Mouse (Mus musculus) lung, embryonic 16.5 days (tissue): ENCODE results near the gene Hs6st3. TPM values are rescaled to one million over a fixed set of nuclear protein-coding genes. Genes with fewer than 3 reads are reported as not detected.

ENCODE experiments used
- ATAC-seq: fragments of 200-750 bp; cut with Nextera tagmentation; 2 replicates; pipeline ENCODE4 v1.8.0; 2017; ENCODE audit warnings: low read depth, mild to moderate bottlenecking, moderate library complexity
- H3K27ac ChIP-seq: fragments of 300-500 bp; sonication (generic); 2 replicates; pipeline ENCODE4 v1.5.1; 2014; ENCODE audit warnings: mild to moderate bottlenecking, control low read depth, low read length
- H3K27me3 ChIP-seq: fragments of 300-500 bp; sonication (generic); 2 replicates; pipeline ENCODE4 v1.6.1; 2014; ENCODE audit warnings: low read depth, low read length, mixed read lengths; ENCODE audit not compliant: control insufficient read depth, insufficient read depth
- H3K36me3 ChIP-seq: fragments of 300-500 bp; sonication (generic); 2 replicates; pipeline ENCODE4 v1.6.1; 2014; ENCODE audit warnings: low read length; ENCODE audit not compliant: control insufficient read depth, insufficient read depth
- H3K4me1 ChIP-seq: fragments of 300-500 bp; sonication (generic); replicated peaks from 2 replicates; pipeline ENCODE4 v1.6.1; 2014; ENCODE audit warnings: low read length, mixed read lengths; ENCODE audit not compliant: control insufficient read depth, insufficient read depth
- H3K4me2 ChIP-seq: fragments of 300-500 bp; sonication (generic); 2 replicates; pipeline ENCODE4 v1.6.1; 2014; ENCODE audit warnings: low read depth, low read length, control low read depth
- H3K4me3 ChIP-seq: fragments of 300-500 bp; sonication (generic); 2 replicates; pipeline ENCODE4 v1.5.1; 2014; ENCODE audit warnings: mild to moderate bottlenecking, low read length, control low read depth
- H3K9ac ChIP-seq: fragments of 300-500 bp; sonication (generic); 2 replicates; pipeline ENCODE4 v1.6.1; 2014; ENCODE audit warnings: low read length, control low read depth
- H3K9me3 ChIP-seq: fragments of 300-500 bp; sonication (generic); 2 replicates; pipeline ENCODE4 v1.6.1; 2016; ENCODE audit warnings: low read length; ENCODE audit not compliant: control insufficient read depth
- WGBS: fragments of 180-500 bp; shearing (Covaris S2); extraction: QIAGEN DNeasy Blood & Tissue Kit; methylation state at CpG from one replicate; pipeline ENCODE4 v1.1.7; 2014; 5-methylcytosine and 5-hydroxymethylcytosine counted together
- polyA plus RNA-seq: library from polyadenylated mRNA; unstranded; fragments of >200 nt; fragmentation: Nextera tagmentation; extraction: Ambion mirVana; gene quantifications from 2 replicates; pipeline ENCODE4 v1.2.1, GENCODE M21; 2015

The Hs6st3 gene
- polyA plus RNA-seq, 1 experiment from 2014 or later, result 0.43 TPM

DNA sequence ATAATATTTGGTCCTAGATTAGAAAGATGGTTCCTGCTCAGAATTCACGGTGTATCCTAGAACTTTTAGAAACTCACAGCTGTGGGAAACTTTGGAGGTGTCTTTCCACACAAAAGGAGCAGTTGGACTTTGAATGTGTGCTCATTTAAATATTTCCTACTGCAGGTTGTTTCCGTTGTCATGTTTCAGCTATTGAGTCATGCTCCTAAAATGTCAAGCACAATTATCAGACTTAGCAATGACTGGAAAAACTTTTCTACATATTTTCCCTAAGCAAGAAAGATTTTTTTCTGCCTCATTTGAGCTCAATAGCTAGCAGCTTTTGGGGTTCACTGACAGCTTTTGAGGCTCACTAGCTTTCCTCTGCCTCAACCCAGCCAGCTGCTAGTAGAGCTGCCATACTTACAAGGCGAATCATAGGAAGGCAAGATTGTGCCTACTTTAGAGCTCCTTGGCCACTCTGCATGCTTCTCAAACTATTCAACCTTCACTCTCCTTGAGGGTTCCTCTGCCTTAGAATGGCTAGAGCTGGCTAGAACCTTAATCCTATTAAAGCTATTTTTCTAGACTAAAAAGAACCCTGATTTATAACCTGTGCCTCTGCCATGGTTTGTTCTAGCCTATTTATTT, 89.7 kb downstream of the Hs6st3 start:
- no peaks in the 10 kb centered on the region for H3K9me3 ChIP-seq

DNA sequence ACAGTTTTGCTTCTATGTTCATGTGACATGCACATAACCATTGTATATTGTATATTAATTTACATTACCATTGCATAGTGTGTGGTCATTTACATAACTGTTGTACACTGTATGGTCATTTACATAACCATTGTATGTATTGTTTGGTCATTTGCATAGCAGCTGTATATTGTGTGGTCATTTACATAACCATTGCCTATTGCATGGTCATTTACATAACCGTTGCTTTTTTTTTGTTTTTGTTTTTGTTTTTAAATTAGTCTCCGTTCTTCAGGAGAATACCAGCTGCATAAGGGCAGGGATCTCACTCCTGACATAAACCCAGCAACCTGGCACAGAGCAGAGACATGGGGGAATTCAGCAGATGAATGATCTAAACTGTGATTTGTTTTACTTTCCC, 95.5 kb downstream of the Hs6st3 start:
- no peak overlapping the region for H3K9ac ChIP-seq
- no peaks in the 10 kb centered on the region for H3K36me3 ChIP-seq
- no peaks in the 10 kb centered on the region for H3K27me3 ChIP-seq
- 89% methylated on average over 2 of the region's 2 CpGs for WGBS
- no peak overlapping the region for H3K4me2 ChIP-seq
- H3K4me3 ChIP-seq, result no peak overlapping the region
- no peak overlapping the region for H3K27ac ChIP-seq
- no peak for ATAC-seq
- H3K9me3 ChIP-seq, result no peaks in the 10 kb centered on the region
- H3K4me1 ChIP-seq, result no peaks in the 10 kb centered on the region

More for the DNA sequence above, 89.7 kb downstream of the Hs6st3 start:
- no peak overlapping the region for H3K4me3 ChIP-seq
- H3K4me2 ChIP-seq, result no peak overlapping the region
- no peaks in the 10 kb centered on the region for H3K27me3 ChIP-seq
- no peak overlapping the region for H3K9ac ChIP-seq
- H3K27ac ChIP-seq, result no peak overlapping the region
- 85% methylated on average over 3 of the region's 3 CpGs for WGBS
- ATAC-seq, result no peak
- no peaks in the 10 kb centered on the region for H3K36me3 ChIP-seq
- no peaks in the 10 kb centered on the region for H3K4me1 ChIP-seq

DNA sequence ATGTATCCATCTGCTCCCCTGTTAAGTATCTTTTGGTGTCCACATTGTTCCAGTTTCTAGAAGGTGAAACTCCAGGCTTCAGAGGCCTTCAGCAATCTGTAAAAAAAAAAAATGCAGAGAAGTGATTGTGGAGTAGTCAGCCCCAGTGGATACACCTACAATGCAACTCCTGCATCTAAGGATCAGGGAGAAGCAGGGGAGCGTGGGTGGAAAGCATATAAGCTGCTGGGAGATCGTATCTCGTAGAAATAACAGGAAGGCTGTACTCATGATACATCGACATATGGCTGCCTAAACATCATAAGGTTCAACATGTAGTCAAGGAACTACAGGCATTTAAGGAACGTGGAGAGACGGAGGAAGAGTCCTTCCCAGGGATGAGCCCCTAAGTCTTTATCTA, 109.0 kb downstream of the Hs6st3 start:
- no peaks in the 10 kb centered on the region for H3K9me3 ChIP-seq
- no peaks in the 10 kb centered on the region for H3K4me1 ChIP-seq
- no peaks in the 10 kb centered on the region for H3K36me3 ChIP-seq
- ATAC-seq, result no peak
- no peaks in the 10 kb centered on the region for H3K27me3 ChIP-seq
- H3K4me2 ChIP-seq, result no peak overlapping the region
- no peak overlapping the region for H3K4me3 ChIP-seq
- no peak overlapping the region for H3K27ac ChIP-seq
- WGBS, result 93% methylated on average over 6 of the region's 6 CpGs
- H3K9ac ChIP-seq, result no peak overlapping the region

DNA sequence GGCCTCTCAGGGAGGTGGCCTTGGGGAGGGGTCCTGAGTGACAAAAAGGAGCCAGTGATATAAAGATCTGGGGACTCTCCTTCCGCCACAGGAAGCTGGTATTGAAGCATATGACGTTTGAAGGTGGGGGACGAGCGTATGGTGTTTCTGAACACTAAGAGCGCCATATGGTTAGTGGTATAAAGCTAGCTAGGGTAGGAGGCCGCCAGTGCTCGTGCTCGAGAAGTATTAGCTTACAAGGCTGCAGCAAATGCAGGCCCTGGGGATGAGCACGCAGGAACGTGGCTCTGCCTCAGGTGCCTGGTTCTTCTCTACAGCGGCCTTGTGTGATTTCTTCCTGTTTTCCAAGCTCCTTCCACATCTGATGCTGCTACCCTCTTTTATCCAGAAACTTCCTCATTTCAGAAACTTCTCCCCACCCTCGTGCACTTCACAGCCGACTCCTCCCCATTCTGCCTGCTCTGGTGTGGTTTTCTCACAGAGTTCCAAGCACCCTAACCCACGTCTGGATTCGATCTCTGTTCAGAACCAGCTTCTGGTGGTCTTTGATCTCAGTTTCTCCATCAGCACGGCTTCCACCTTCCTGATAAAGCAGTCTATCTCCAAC, 110.0 kb downstream of the Hs6st3 start:
- Histone ChIP-seq H3K9me3 (no peaks in the 10 kb centered on the region), H3K27me3 (no peaks in the 10 kb centered on the region), H3K27ac (no peak overlapping the region), H3K36me3 (no peaks in the 10 kb centered on the region), H3K4me1 (no peaks in the 10 kb centered on the region), H3K4me2 (no peak overlapping the region), H3K9ac (no peak overlapping the region), H3K4me3 (no peak overlapping the region)
- no peak for ATAC-seq
- 79% methylated on average over 16 of the region's 16 CpGs for WGBS

DNA sequence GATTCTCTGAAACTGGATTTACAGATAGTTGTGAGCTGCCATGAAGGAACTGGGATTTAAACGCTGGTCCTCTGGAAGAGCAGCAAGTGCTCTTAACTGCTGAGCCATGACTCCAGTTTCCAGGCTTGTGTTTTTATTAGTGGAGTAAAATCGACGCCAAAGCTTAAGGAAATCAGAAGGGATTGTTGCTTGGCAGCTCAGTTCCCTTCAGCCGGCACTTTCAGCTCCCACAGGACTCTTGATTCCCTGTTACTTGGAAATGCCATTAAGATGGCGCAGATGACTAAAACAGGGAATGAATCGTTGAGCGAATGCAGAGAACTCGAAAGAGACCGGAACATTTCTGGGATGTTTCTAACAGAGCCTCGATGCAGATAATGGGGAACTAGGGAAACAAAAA, 112.2 kb downstream of the Hs6st3 start:
- no peaks in the 10 kb centered on the region for H3K9me3 ChIP-seq
- H3K4me3 ChIP-seq, result no peak overlapping the region
- H3K4me2 ChIP-seq, result no peak overlapping the region
- H3K9ac ChIP-seq, result no peak overlapping the region
- no peaks in the 10 kb centered on the region for H3K4me1 ChIP-seq
- ATAC-seq, result no peak
- WGBS, result 79% methylated on average over 10 of the region's 10 CpGs
- no peak overlapping the region for H3K27ac ChIP-seq
- H3K27me3 ChIP-seq, result no peaks in the 10 kb centered on the region
- no peaks in the 10 kb centered on the region for H3K36me3 ChIP-seq

DNA sequence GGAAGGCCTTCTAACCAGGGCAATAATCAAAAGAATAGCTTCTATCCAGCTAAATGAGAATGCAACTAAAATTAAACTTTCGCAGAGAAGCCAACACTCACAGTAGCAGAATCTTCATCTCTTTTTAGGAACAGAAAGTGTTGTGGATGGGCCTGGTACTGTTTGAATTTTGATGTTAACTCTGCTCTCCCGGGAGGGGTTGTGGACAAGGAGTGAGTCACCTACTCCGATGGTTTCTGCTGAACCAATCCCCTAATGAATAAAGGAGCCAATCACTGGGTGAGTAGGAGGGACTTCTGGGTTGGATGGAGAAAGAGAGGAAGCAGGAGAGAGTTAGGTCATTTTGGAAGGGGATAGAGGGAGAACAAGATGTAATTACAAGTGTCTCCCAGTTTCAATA, 117.3 kb downstream of the Hs6st3 start:
- ATAC-seq, result no peak
- H3K36me3 ChIP-seq, result no peaks in the 10 kb centered on the region
- H3K27me3 ChIP-seq, result no peaks in the 10 kb centered on the region
- WGBS, result 78% methylated on average over 3 of the region's 3 CpGs
- H3K9me3 ChIP-seq, result no peaks in the 10 kb centered on the region
- no peak overlapping the region for H3K4me3 ChIP-seq
- H3K4me2 ChIP-seq, result no peak overlapping the region
- H3K9ac ChIP-seq, result no peak overlapping the region
- H3K4me1 ChIP-seq, result no peaks in the 10 kb centered on the region; the same call in 1 of the 2 replicates
- H3K27ac ChIP-seq, result no peak overlapping the region

DNA sequence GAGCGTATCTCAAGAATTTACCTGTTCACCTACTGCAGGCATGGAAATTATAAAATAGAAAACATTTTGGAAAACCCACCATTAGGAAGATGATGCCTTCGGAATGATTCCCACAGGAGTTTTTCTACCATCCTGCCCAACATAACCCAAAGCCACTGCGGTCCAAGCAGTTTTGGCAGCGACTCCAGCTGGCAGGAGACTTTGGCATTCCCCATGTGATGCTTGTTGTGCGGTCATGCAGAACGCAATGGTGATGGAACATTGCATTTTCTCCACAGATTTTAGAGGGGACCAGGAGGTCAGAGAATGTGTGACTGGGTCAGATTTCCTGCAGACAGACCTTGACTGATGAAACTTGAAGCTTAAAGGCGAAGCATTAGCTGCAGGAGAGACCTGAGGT, 118.9 kb downstream of the Hs6st3 start:
- WGBS, result 79% methylated on average over 7 of the region's 7 CpGs
- Histone ChIP-seq H3K9ac (no peak overlapping the region), H3K36me3 (no peaks in the 10 kb centered on the region), H3K4me3 (no peak overlapping the region), H3K9me3 (no peaks in the 10 kb centered on the region), H3K27ac (no peak overlapping the region), H3K4me1 (no peaks in the 10 kb centered on the region; the same call in 1 of the 2 replicates), H3K27me3 (no peaks in the 10 kb centered on the region), H3K4me2 (no peak overlapping the region)
- ATAC-seq, result no peak

DNA sequence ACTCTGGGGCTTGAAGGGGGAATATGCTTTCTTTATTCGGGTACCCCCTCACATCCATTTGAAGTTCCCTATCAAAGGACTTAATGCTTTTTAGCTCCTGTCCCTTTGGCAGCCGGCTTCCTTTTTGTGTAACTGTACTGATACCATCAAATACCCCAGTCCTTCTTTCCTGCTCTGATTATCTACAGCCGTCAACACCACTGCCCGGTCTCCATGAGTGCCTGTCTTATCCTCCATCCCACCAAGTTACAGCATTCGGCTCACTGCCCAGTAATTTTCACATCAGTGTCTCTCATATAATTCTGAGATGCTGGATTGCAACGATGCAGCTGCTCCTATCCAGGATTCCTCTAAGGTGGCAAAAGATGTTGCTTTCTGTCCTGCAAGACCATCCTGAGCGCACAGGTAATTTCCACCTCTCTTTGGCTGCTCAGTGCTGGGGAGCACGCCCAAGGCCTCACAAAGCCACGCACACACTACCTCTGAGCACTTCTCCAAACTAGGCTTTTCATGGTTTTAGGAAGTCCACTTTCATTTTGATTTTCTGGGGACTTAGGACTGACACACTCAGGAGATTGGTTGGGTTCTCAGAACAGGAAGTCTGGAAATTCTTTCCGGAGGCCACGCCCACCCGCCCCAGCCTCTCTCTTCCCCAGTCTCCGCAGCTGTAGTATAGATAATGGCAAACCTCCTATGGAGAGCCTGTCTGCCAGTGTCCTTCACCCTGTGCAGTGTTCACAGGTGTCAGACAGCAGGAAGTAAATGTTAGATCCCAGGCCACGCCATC, 122.2 kb downstream of the Hs6st3 start:
- H3K9ac ChIP-seq, result no peak overlapping the region

DNA sequence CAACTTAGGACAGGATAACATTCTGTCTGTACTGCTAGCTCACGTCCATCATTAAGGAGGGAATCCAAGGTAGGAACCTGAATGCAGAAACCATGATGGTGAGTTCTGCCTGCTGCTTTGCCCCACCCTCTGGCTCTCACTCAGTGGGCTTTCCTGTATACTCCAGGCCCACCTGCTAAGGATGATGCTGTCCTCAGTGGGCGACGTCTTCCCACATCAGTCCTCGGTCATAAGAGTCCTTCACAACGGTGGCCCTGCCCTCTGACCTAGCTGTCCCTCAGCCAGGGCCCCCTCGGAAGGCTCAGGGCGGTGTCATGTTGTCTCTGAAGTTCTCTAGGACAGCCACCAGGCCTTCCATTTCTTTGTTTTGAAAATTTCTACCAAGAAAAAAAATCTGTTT, 128.2 kb downstream of the Hs6st3 start:
- Histone ChIP-seq H3K4me1 (no peaks in the 10 kb centered on the region), H3K4me2 (no peak overlapping the region), H3K36me3 (no peaks in the 10 kb centered on the region), H3K9ac (no peak overlapping the region), H3K9me3 (no peaks in the 10 kb centered on the region), H3K27me3 (no peaks in the 10 kb centered on the region), H3K27ac (no peak overlapping the region), H3K4me3 (no peak overlapping the region)
- WGBS, result 62% methylated on average over 7 of the region's 7 CpGs
- no peak for ATAC-seq

More for the DNA sequence above, 122.2 kb downstream of the Hs6st3 start:
- H3K4me2 ChIP-seq, result no peak overlapping the region
- H3K9me3 ChIP-seq, result no peaks in the 10 kb centered on the region
- no peak for ATAC-seq
- no peaks in the 10 kb centered on the region for H3K27me3 ChIP-seq
- H3K4me1 ChIP-seq, result no peaks in the 10 kb centered on the region; the same call in 1 of the 2 replicates
- no peaks in the 10 kb centered on the region for H3K36me3 ChIP-seq
- no peak overlapping the region for H3K4me3 ChIP-seq
- 64% methylated on average over 14 of the region's 14 CpGs for WGBS
- H3K27ac ChIP-seq, result no peak overlapping the region
